Mouse (Mus musculus) adrenal gland, postnatal 10 days (tissue): Measurements from ENCODE around the gene Camk1g. TPM values are rescaled to one million over a fixed set of nuclear protein-coding genes. Genes with fewer than 3 reads are reported as not detected.
A peak's percentile ranks its signal among the peaks of the same experiment; 100 is the strongest.

Experiments used
- DNase-seq: peaks from one replicate; pipeline ENCODE4 v3.0.0; 2021; ENCODE audit warnings: mixed read lengths
- long read RNA-seq, 2 experiments: library from polyadenylated mRNA; stranded (forward); transcript quantifications; one replicate each; pipeline ENCODE4 v2.0.0; 2021
- total RNA-seq, 2 experiments: library from RNA; stranded (reverse); gene quantifications; 2 replicates each; pipeline ENCODE4 v1.2.3; 2021

Camk1g gene
- total RNA-seq, result 1 to 10 TPM in 1 of 2 experiments, under 1 TPM in 1; 0.69 to 1.0 TPM
- long read RNA-seq, experiment 1, result 0 reads
- long read RNA-seq, experiment 2, partial matches to known transcripts, result 0 of 1 reads
- long read RNA-seq, experiment 2, other reads (novel, unspliced or antisense), result 0 of 1 reads

DNA sequence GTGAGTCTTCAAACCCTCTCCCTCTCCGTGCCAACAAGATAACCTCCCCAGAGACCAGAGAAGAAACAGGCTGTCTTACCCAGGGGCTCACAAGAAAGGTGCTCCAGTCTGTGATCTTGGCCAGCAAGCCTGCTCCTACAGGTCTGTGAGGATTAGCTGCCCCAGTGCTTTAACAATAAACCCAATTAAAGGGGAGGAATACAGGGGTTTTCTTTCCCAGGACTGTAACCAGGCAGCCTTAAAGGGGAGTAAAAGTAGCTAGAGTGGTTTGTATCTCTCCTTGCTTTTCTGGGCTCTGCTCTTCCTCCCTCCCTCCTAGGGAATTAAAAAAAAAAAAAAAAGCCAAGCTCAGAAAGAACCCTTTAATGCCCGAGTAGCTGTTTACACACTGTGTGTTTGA lies at the start of gene Camk1g:
TSS of gene Camk1g (minus strand) at position 203 of the 400 bp plus-strand sequence.
- DNase-seq, result no peak

DNA sequence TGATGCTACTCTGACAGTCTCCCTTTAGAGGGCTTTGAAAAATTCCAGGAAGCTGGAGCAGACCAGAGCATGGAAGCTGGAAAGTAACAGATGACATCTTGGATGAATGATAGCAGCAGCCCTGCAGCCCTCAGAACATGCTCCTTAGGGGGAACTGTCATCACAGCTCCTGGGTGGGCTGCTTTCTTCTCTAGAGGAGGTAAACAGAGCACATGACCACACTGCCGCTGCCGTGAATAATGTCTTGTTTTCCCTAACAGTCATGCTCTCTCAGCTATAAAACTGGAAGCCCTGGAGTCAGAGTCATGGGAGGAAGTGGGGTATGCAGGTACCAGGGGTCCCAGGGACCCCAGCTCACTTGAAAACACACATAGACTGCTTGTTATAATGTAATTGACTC lies 49.1 kb upstream of the Camk1g start:
- DNase-seq, result no peak

DNA sequence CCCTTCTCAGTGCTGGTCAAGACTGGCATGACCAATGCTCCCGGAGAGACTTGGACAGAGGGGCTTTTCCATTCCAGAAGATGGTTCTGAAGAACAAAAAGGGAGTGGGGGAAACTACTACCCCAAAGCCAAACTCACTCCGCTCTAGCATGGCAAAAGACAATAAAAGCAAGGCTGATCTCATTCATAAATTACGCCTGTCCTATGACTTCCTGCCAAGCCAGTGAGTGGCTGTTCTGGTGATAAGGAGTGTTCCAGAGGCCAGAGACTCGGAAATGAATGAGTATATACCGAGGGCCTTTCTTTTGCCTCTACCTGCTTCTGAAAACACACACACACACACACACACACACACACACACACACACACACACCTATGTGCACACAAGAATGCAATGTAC lies 48.6 kb upstream of the Camk1g start:
- peak; percentile 12 for DNase-seq

DNA sequence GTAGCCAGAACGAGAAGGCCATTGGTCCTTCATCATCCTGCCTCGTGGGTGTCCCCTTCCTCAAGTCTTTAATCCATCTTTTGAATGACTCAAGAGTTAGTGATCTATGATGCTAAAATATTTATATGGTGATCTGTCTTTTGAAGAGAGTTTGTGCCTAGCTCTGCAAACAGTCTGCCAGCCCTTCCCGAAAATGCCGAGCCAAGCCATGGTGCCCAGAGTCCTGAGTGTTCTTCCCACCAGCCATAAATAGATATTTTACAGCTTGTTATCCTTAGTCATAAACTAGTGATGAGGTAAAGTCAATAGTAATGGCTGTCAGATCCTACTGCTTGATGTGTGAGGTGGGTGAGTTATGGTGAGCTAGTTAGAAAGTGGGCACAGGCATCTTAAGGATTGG lies 44.0 kb upstream of the Camk1g start:
- DNase-seq, result no peak

DNA sequence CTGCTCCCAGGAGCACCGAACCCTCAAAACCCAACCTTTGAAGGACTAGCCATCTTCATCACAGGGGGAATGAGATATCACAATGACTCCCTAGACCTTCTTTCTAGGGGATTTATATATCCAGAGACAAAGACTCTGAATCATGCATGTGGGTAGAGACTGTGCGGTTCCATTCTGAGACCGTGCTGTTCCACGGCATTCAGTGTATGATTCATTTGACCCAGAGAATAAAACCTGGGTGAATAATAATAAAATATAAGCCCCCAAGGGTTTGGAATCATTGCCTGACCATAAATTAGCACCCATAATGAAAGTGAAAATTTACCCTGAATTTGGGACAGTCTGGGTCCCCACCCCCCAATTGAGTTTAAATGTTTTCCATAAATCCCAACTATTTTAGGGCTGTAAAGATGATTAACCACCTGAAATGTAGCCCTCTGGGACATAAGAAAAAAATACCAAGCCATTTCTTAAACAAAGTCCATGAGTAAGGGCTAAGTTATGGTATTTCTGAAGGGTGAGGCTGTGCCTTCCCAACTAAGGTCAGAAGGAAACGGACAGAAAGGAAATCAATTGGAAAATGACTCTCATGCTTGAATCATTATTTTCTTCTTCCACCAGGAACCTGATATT lies 43.4 kb upstream of the Camk1g start:
- DNase-seq, result no peak

DNA sequence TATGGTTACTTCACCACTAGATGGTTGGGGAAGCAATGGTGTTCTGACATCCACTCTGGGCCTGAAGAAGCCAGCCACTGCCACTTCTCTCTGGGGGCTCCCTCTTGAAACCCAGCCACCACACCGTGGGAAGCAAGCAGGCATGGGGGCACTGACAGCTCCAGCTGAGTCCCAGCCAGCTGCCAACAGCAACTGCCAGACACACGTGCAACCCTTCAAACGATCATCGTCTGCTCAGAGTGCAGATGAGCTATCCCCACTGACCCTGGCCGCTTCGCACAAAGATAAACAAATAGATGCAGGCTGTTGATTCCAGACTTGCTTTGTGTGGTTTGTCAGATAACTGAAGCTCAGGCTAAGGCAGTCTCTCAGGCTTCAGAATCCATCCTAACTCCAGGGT lies 37.4 kb upstream of the Camk1g start:
- DNase-seq, result no peak

DNA sequence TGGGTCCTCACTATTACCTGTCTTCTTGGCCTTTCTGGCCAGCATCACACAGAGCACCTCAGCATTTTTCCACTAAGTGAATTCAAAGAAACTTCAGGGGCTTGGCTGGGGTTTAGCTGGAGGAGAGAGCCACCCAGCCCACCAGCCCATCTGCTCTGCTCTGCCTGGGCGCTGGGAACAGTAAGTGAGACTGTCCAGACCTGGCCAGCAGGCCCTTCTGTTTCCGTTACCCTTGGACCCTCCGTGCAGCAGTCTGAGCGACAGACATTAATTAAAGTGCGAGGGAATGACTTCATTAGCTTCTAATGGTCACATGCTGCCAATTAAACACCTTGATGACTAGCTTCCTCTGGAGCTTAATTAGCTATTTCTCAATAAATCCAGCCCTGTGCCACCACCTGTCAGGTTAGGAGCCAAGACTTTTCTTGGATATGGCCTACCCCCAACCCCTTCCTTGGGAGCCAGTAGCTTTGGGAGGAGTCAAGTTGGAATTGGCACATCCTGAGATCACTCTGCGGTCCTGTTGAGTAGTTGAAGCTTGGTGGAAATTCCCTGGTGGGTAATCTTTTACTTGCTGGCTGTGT lies 36.1 kb upstream of the Camk1g start:
- no peak for DNase-seq

DNA sequence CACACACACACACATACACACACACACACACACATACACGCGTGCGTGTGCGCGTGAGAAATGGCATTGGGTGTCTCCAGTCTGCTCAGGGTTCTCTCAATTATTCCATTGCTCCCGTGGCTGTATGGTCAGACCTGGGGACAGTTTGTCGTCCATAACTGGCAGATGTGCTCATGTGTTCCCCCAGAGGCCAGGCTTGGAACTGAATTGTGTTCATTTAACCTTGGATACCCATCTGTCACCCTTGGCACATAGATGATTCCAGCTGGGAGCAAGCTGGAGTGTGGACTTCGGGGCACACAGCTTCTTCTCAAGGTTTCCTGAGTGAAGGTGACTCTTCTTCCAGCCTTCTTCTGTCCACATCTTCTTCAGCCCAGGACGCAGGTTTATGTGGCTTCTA lies 31.6 kb upstream of the Camk1g start:
- DNase-seq, result no peak

DNA sequence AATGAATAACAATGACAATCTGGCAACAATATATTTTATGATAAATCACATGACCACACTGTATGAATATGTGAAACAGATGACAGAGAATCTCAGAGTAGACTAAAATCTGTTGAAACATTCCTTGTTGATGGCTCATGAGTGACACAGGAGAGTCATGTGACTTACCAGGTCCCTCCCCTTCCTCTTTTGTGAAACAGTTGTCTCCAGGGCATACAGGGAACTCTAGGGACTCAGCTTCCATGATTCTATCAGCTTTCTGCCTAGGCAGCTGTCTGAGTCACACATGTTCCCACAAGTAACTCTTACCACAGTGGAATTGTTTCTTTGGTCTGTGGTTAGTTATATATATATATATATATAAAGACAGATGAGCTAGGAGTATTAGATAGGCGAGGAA lies 30.2 kb upstream of the Camk1g start:
- no peak for DNase-seq

DNA sequence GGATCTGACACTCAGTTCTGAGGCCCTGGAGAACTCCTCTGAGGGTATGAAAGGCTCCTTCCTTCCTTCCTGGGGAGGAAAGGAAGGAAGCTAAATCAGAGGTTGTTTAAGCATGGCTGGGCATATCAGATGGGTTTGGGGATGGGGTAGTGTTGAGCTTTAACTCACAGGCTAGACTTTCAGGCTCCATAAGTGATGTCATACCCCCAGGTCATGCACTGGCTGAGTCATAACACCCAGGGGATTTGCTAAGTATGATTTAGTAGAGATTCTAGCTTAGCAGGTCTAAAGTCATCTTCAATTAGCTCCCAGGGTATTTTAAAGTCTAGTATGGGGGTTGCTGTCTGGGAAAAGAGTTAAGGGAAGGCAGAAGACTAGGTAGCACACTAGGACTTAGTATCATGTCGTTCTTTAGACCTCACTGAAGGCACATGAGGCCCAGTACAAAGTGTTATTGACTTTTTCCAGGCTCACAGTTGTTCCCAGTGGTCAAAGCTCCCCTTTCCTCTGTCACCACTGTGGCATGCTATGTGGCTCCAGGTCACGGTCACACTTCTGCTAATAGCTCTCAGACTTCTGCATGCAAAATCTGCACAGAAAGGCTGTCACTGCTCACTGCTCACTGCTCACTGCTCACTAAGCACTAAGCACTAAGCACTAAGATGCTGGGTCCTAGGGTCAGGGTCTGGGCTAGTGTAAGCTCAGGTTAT lies 28.8 kb upstream of the Camk1g start:
- no peak for DNase-seq

DNA sequence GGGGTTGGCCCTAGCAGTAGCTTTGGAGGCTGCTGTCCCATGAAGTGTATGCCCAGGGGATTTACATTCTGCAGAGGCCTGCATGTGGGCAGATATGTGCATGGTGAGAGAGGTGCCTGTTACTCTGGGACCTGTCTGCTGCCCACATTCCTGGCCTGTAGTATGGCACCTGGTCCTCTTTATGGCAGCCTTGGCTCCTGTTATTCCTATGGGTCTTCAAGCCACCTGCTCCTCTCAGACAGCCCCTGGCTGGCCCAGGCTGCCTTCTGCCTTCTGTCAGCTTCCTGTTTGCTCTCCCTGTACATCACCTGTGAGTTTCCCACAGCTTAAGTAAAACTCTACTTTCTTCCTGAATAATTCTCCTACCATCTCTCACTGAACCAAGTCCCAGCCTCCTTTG lies 27.0 kb upstream of the Camk1g start:
- DNase-seq, result no peak

DNA sequence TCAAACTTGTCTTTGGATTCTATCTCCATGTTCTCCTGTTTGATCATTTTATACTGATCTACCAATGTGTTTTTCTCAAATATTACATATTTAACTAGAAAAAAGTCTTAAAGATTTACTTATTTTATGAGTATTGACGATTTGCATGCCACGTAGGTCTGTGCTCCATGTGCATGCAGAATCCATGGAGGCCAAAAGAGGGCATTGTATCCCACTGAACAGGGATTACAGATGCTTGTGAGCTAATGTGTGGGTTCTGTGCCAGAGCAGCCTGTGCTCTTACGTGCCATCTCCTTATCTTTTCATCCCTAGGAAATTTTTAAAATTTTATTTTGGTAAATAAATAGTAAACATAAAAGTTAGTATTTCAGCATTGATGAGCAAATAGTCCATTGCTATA lies 22.2 kb upstream of the Camk1g start:
- DNase-seq, result no peak

DNA sequence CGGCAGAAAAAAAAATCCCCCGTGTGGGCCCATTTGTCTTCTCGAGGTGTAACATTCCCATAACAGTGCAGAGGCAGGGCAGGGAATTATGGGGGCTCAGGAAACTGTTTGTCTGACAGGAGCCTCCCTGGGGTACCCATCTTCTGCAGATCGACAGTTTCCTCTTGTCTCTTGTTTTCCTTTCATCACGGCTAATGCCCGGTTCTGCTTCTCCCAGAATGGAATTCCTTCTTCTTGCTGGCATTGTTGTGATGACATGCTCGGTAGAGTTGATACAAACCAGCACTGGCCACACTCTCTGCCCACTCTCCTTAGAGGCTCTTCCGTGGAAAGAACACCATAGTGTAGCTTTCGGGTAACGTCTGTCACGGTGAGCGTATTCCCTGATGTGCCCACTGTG lies 19.9 kb upstream of the Camk1g start:
- DNase-seq, result no peak

DNA sequence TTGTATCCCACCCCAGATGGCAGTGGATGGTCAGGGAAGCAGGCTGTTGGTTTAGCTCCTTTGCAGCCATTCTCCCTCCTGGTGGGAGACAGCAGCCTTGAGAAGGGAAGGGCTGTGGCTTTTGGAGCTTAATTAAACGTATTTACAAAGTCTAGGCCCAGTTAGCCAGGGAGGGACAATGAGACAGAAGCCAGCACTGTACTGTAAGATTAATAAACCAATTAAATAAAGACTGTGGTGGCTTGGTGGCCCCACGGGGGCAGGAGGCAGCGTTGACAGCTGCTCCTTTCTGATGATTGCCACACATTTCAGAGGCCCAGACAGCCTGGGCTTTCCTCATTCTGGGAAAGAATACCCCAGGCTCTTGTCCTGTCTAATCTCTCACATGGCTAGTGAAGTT lies 19.4 kb upstream of the Camk1g start:
- no peak for DNase-seq

DNA sequence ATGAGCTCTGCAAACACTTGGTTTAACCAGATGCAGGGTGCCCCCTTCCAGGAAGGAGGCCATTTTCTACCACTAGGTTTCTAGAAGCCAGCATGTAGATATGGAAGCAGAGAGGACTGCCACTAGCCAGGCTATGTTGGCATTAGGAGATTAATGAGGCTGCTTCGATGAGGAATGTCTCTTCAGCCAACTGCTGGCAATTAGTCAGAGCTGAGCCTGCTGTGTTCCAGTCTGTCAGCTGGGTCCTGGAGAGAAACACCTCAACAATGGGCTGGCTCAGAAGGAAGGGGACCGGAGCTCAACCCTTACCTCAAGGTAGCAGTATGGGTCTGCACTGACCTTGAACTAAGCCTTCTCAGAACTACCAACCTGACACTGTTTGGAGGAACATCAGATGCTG lies 17.1 kb upstream of the Camk1g start:
- DNase-seq, result no peak

DNA sequence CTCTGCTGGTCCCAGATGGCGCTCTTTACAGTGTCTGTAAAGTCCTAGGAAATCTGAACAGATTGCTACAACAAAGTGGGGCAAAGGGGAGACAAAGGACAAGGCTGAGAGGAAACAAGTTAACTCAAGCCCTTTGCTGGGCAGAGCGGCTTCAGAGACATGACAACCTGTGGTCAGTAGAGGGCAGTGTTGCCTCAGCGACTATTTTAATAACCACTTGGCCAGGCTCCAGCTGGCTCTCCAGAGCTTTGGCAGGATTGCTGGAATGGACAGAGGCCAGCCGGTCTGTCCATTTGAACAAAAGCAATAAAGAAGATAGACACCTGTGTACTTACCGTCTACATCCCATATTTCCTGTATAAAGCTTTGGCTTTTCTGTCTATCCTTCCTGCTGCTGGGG lies 16.0 kb upstream of the Camk1g start:
- DNase-seq, result peak; percentile 92

DNA sequence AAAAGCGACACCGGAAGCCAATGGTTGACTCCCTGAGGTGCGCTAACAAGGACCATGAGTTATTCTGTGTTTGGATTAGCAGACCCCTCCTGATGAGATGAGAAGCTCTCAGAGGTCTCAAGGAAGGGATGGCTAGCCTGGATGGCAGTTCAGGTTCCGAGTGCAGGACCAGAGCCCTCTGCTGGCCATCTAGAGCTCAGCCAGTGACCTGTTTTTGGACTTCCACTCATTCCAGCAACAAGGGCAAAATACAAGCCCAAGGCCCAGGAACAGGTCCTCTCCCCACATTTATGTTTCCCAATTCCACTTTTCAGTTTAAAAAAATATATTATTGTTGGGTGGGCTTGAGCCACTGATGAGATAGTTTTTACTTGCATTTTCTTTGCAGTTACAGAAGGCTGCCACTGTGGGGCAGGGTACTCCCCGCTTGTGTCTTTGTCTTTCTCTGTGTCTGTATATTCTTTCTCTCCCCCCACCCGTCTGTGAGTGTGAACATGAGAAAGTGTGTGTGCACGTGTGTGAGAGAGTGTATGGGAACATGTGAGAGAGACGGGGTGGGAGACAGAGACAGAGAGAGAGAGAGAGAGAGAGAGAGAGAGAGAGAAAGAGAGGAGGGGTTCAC lies 12.9 kb upstream of the Camk1g start:
- peak; percentile 54 for DNase-seq

DNA sequence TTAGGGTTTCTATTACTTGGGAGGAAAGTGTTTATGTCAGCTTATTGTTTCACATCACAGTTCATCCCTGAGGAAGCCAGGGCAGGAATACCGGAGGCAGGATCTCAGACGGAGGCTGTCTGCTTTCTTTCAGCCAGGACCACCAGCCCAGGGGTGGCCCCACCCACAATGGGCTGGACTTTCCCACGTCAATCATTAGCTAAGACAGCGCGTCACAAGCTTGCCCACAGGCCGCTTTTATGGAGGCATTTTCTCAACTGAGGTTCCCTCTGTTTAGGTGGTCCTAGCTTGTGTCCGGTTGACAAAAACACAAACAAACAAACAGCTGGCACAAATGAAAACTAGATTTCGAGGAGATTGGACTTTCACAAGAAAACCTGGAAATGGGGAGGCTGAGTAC lies 12.3 kb upstream of the Camk1g start:
- DNase-seq, result no peak

DNA sequence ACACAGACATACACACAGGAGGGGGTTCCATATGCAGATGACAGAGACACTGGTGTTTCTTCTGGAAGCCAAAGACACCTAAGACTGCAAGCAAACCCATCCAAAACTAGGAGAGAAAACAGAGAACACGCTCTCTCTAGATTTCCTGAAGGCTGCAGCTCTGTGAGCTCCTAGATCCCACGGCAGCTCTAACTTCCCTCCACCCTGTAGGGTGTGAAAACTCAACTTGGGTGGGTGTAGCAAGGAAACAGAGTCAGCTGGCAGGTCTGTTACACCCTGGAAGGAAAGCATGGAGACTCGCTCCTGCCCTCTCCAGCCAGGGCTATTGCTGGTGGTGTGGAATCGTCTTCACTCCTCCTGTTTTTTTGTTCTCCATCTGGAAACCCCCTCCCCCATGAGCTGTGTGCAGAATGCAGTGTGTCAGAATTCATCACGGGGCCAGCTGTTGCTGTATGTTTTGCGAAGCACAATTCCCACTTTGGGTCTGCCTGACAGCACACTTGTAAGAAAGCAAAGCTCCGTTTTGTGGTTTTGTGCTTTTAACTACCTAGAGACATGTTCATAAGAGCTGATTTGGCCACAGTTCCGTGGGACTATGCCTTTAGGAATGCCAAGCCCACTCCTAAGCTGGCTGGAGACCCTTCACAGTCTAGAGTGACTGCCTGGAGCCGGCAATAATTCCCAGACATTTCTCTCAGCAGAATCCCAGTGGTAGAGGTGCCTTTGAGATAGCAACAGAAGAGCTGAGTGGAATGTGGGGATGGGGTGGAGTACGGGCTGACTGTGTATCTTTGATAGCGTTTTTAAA lies 11.7 kb upstream of the Camk1g start:
- DNase-seq, result no peak

DNA sequence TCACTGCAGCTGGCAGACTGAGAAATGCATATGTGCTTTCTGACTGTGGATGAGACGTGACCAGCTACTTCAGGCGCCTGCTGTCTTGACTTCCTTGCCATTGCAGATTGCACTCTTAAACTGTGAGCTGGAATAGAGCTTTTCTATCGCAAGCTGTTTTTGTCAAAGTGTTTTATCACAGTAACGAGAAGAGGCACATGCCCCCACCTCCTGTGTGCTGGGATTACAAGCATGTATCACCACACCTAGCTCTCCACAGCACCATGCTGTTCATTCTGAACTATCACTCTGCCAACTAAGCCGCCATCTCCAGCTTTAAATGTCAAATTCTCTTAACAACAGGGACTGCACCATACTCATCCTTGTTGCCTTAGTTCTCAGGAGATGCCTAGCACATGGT lies 10.8 kb upstream of the Camk1g start:
- no peak for DNase-seq

DNA sequence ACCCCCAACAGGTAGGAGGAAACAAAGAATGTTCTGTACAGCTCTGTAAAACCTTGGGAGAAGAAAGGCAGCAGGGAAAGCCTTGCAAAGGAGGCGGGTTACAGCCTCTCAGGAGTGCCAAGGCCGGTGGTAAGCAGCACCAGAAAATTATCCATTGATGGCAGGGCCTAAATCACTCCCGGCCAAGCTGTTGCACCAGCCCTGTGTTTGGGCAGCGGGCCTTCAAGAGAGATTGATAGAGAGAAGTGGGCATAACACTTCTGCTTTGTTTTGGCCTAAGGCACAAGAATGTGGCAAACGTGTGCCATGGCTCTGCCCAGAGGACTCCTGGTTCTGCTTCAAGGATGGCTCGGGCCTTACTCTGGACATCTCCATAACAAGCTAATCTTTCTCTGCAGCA lies 9.5 kb upstream of the Camk1g start:
- no peak for DNase-seq

DNA sequence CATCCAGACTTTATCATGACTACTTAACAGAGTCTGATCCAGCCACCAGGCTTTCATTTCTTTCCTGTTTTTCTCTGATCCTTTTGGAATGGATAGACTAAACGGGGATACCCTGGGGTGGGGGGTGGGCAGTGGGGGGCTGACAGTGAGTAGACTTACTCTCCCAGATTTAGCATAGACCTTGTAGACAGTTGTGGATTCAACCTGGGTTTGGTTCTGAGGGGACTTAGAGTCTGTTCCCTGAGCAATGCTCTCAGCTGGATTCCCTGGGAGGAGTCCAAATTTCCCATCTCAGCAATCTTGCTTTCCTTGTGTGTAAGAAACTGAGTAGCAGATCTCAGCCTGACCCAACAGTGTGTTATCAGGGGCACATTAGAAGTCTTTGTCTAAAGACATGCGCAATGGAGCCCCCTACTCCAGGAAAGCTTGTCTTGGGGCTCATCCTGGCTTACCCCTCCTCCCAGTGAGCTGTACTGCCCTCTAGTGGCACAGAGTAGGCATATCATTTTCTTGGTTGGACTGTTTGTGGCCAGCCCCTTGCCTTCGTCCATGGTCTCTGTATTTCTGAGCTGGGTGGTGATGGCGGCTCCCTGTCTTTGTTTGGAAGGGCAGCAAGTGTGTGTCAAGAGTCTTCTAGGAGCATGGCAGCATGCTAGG lies 6.5 kb upstream of the Camk1g start:
- DNase-seq, result peak; percentile 52
